Mouse (Mus musculus): ENCODE measurements around the gene Erich6.

Erich6 gene

DNA sequence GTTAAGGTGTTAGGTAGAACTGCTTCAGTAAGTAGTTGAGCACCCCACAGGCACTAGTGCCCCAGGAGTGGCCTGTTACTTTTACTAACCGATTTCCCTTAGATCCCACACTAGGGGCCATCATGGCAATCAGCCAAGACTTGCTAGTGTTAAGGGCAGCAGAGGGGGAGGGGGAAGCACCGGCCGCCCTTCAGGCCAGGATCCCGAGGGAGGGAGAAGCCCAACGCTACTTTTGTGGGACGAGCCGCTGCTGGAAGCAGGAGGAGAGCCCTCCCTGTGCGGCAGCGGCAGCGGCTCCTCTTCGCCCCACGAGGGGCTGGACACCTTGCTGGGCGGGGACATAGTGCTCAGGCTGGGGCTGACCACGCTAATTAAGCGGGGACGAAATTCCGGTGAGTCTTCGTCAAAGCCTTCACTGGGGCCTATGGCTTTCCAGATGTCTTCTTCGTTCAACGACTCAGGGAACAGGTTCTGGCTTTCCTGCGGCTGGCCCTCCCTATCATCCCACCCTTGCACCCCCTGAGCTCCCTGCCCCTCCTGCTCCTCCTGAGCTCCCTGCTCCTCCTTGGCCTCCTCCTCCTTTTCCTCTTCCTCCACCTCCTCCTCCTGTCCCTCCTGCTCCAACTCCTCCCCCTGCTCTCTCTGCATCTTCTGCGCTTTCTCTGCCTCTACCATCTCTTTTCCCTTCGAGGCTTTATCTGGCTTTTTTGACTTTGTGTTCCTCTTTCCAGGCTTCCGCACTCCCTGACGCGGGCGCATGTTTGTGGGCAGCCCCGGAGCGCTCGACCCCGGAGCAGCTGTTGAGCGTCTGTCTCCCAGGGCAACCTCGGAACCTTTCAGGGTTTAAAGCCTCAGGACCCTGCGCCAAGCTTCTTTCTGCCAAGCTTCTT lies at the start of gene Erich6:
Gene Erich6, minus strand, starts transcription at position 802 of the 890 bp plus-strand sequence.
- DNase-seq (ENCODE audit: low spot score in 2 of 2), result peak; percentile 1 to 5

DNA sequence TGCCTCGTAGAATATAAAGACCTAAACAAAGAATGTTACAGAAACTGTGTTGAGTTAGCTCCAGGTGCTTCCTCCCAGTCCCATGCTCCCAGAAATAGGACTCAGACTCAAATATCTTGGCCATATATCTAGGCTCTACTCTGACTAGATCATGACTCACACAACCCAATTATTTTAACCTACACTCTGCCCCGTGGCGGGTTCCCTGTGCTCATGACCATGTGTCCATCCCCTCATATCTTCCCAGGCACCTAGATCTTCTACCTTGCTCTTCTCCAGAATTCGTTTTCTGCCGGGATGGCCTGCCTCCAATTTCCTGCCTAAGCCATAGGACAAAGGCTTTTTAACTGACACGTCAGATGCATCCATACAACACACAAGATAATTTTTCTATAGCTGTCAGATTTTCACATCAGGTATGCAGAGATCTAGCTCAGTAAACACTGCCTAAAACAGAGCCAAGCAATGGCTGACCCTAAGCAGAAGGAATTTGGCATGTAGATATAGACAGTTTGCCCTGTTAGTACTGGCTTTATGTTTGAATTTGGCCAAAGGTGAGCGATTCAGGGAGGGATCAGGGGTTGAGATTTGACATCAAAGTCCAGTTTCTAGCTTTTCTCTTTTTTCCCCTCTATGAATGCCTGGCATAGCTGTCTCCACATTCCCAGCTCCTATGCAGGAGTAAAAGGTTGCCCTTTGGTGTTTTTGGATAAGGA lies 49.4 kb upstream of the Erich6 start:
- no peak for DNase-seq (ENCODE audit: low spot score in 2 of 2)

- DNase-seq (ENCODE audit: low spot score in 2 of 2), result no peak
Observed at GRCm38 (mm10) chr3:58685396-58685795, 48.4 kb upstream of the Erich6 start.

GRCm38 (mm10) chr3:58683346-58683745 lies 46.3 kb upstream of the Erich6 start:
- DNase-seq (ENCODE audit: low spot score in 2 of 2), result no peak

GRCm38 (mm10) chr3:58682336-58682735 lies 45.3 kb upstream of the Erich6 start:
- no peak for DNase-seq (ENCODE audit: low spot score in 2 of 2)

DNA sequence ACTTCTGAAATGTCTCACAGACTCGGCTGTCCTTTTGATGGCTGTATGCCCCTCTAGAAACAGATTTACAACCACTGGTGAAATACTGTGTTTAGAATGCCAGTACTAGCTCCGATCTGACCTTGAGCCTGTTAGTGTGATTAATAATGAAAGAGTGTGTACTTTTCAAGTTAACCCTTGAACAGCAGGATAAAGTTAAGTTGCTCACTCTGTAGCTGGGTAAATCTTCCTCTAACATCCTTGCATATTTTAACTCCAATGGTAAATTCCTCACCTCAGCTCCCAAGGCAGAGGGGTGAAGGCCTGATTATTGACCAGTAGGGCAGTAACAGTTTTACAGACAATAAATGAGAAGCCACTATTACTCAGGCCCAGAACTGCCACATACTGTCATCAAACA lies 44.8 kb upstream of the Erich6 start:
- DNase-seq (ENCODE audit: low spot score in 2 of 2), result no peak

DNA sequence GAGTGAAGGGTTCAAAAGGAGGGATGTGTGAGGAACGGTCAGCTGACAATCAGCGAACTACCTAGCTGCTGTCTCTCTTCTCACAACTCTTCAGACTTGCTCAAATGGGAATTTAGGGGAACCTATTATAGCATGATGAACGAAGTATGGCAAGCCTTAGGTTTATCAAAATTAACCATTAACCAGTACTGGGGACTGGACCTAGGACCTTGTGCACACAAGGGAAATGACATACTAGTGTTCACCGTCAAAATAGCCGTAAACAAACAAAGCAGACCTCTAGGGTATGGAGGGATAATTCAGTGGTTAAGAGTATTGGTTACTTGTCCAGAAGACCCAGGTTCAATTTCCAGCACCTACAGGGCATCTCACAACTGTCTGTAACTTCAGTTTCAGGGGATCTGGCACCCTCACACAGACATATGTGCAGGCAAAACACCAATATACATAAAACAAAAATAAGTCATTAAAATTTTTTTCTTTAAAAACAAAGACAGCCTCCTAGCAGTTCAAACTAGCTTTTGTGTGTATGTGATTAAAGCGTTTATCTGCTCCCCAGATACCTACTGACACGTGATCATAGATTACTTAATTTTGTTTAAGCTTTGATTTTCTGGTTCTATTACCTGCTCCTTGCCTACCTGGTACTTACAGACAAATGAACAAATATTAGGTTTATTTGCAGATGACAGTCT lies 44.1 kb upstream of the Erich6 start:
- no peak for DNase-seq (ENCODE audit: low spot score in 2 of 2)

DNA sequence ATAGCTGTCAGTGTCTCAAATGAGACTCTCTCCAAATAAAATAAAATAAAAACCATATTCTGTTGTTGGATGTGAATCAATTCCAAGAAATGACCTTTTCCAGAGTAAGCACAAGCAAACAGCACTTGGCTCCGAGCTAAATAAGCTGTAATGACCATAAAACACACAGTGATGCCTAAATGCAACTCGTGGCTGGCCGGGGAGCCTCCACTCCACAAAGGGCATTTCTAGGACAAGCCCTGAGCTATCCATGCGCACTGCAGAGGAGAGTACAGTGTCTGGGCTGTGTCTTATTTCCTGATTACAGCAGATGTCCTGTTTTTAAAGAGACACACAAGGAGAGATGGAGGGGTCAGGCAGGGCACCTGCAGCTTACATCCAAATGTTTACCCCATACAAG lies 43.0 kb upstream of the Erich6 start:
- DNase-seq (ENCODE audit: low spot score in 2 of 2), result no peak

DNA sequence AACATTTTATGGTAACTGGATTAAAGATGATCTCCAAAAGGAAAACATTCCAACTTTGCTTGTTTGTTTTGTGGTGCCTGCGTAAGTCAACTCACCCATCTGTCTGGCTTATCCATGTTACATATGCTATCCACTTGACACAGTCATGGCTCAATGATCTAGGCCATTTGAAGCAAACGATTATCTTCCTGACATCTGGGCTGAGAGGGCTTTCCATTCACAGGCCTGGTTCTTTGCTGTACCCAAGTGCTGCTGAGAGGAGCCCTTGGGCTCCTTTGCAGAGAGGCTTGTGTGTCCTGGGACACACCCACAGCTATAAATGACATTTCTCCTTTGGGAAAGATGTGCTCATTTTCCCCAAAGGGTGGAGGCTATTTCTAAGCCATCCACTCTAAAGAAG lies 41.9 kb upstream of the Erich6 start:
- DNase-seq (ENCODE audit: low spot score in 2 of 2), result no peak

- no peak for DNase-seq (ENCODE audit: low spot score in 2 of 2)
Observed at GRCm38 (mm10) chr3:58678384-58678783, 41.4 kb upstream of the Erich6 start.

- DNase-seq (ENCODE audit: low spot score in 2 of 2), result no peak
Observed at GRCm38 (mm10) chr3:58677615-58678014, 40.6 kb upstream of the Erich6 start.

GRCm38 (mm10) chr3:58673295-58673694 lies 36.3 kb upstream of the Erich6 start:
- no peak for DNase-seq (ENCODE audit: low spot score in 2 of 2)

DNA sequence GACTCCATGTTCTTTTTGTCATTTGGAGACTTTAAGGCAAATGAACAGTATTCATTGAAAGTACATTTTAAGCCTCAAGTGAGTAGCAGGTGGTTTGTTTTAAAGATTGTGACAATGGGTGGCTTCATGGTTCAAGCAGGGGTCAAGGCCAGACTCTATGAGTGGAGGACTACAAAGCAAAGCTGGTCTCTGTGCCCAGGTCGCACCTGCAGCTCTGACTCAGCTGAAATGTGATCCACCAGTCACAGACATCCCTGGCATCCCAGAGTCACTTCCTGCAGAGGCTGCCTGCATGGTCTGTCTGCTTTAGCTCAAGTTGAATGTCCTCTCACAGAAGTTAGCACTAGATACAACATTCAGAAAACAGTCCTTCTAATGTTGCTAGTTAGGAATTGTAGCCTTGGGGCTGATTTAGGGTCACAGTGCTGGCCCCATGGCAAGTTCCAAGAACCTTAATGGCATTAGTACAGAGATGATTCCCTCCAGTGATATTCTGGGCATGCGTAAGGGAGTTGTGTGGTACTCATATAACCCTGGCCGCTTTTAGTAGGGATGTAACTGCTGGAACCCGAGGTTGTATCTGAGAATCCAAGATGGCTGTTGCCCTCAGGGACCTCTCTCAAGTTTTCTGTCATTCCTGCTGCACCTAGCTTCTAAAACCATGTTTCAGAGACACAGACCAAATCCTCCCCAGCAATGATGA lies 35.6 kb upstream of the Erich6 start:
- no peak for DNase-seq (ENCODE audit: low spot score in 2 of 2)

DNA sequence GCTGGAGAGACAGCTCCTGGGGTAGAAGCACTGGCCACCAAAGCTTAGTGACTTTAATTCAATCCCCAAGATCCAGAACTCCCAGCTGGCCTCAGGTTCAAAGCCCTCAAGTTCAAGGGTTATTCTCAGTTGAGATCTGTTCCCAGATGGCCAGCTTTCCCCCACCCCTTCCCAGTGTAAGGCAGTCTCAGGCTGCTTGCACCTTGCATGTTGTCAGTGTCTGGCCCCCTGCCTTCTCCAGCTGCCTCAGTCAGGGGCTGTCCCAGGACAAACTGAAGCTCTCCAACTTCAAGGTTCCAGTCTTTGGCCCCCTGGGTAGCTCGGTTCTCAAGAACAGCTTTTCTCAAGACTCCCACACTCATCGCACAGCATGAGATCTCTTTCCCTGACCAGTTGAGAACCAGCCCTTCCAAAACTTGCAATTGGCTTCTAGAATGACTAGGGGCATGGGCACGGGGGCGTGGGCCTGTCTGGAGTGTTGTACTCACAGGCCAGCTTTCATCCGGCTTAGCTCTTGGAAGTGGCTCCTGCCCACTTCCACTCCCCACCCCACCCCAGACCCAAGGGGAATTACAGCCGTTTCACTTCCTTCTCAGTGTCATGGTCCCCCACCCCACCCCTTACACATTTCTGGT lies 34.7 kb upstream of the Erich6 start:
- DNase-seq (ENCODE audit: low spot score in 2 of 2), result peak in 1 of 2 experiments; percentile 18

GRCm38 (mm10) chr3:58663970-58664369 lies 27.0 kb upstream of the Erich6 start:
- no peak for DNase-seq (ENCODE audit: low spot score in 2 of 2)

DNA sequence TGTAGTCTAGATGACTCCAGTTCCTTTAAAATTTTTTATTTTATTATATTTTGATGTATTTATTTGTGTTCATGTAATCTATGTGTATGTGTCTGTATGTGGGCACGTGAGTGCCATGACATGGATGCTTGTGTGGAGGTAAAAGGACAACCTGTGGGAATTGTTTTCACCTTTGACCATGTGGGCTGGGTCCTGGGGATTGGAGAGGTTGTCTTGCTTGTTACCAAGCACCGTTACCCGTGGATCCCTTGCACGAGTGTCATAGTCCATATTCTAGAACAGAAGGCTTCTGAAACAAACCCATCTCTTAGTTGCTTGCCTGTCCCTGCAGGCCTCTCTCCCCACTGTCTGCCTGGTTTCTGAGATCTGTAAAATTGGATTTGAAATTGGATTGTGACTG lies 23.6 kb upstream of the Erich6 start:
- no peak for DNase-seq (ENCODE audit: low spot score in 2 of 2)

- DNase-seq (ENCODE audit: low spot score in 2 of 2), result peak; percentile 61 to 79
Observed at GRCm38 (mm10) chr3:58657356-58657755, 20.3 kb upstream of the Erich6 start.

- peak; percentile 27 to 67 for DNase-seq (ENCODE audit: low spot score in 2 of 2)
Observed at GRCm38 (mm10) chr3:58655362-58656130, 18.5 kb upstream of the Erich6 start.

DNA sequence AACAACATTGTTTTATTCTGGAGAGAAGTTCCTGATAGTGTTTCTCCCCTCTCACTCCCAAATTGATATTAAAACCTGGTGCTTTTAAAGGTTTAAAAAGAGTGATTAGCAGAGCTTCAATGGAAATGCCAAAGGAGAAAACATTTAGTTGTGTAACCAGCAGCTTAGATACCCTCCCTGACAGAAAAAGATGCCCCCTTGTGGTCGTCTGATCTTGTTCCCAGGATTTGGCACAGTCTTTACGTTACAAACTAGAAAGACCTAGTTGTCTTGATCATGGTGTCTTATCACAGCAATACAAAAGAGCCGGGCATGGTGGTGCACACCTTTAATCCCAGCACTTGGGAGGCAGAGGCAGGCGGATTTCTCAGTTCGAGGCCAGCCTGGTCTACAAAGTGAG lies 16.9 kb upstream of the Erich6 start:
- DNase-seq (ENCODE audit: low spot score in 2 of 2), result peak in 1 of 2 experiments; percentile 33

- no peak for DNase-seq (ENCODE audit: low spot score in 2 of 2)
Observed at GRCm38 (mm10) chr3:58650328-58650727, 13.3 kb upstream of the Erich6 start.
